Mouse (Mus musculus) liver, postnatal 0 days (tissue): ENCODE data around the gene Txlnb.

Source experiments
- CTCF ChIP-seq: sonication (generic); IDR thresholded peaks from 2 replicates; pipeline ENCODE4 v1.5.1; 2016; ENCODE audit warnings: antibody characterized with exemption, low read depth
- EP300 ChIP-seq: IDR thresholded peaks from 2 replicates; pipeline ENCODE4 v1.6.1; 2016; ENCODE audit warnings: antibody characterized with exemption, low read depth, mild to moderate bottlenecking

DNA sequence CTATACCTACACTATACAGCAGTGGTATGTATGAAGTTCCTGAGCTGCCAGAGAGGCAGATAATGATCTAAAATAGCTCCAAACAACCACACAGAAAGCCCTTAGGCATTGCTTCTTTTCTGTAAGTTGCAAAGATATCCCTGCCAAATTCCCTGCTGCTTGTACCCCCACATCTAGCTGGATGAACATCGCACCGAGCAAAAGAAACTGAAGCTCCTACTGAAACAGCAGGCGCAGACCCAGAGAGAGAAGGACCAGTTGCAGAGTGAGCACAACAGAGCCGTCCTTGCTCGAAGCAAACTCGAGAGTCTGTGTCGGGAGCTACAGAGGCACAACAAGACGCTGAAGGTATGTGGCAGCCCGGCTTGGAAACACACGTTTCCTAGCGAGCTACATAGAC lies 19.0 kb downstream of the Txlnb start:
- TF ChIP-seq CTCF = no peak
- no peak for TF ChIP-seq EP300
